Mouse (Mus musculus) limb, embryonic 14.5 days (tissue): ENCODE measurements around the gene Ephb2. TPM values are rescaled to one million over a fixed set of nuclear protein-coding genes. Genes with fewer than 3 reads are reported as not detected.

Experiments used
- ATAC-seq: fragments of 200-750 bp; cut with Nextera tagmentation; 2 replicates; pipeline ENCODE4 v1.8.0; 2017; ENCODE audit warnings: low read depth, moderate number of reproducible peaks, moderate TSS enrichment; ENCODE audit not compliant: low FRiP score
- DNase-seq: peaks from one replicate; pipeline ENCODE4 v3.0.0-alpha.2; 2015; ENCODE audit warnings: low spot score
- H3K27ac ChIP-seq: fragments of 300-500 bp; sonication (generic); replicated peaks from 2 replicates; pipeline ENCODE4 v1.5.1; 2014; ENCODE audit warnings: low read depth, mild to moderate bottlenecking, low read length, moderate library complexity, mixed read lengths
- H3K27me3 ChIP-seq: fragments of 300-500 bp; sonication (generic); 2 replicates; pipeline ENCODE4 v1.6.1; 2014; ENCODE audit warnings: low read length, mixed read lengths; ENCODE audit not compliant: control insufficient read depth, insufficient read depth
- H3K36me3 ChIP-seq: fragments of 300-500 bp; sonication (generic); 2 replicates; pipeline ENCODE4 v1.6.1; 2014; ENCODE audit warnings: mild to moderate bottlenecking, low read length, moderate library complexity, mixed read lengths; ENCODE audit not compliant: control insufficient read depth, insufficient read depth
- H3K4me1 ChIP-seq: fragments of 300-500 bp; sonication (generic); 2 replicates; pipeline ENCODE4 v1.6.1; 2014; ENCODE audit warnings: antibody characterized with exemption, low read length, mixed read lengths; ENCODE audit not compliant: control insufficient read depth, insufficient read depth
- H3K4me2 ChIP-seq: fragments of 300-500 bp; sonication (generic); replicated peaks from 2 replicates; pipeline ENCODE4 v1.6.1; 2014; ENCODE audit warnings: low read depth, mild to moderate bottlenecking, low read length, moderate library complexity; ENCODE audit not compliant: severe bottlenecking
- H3K4me3 ChIP-seq: fragments of 300-500 bp; sonication (generic); replicated peaks from 2 replicates; pipeline ENCODE4 v1.5.1; 2014; ENCODE audit warnings: low read length
- H3K9ac ChIP-seq: fragments of 300-500 bp; sonication (generic); 2 replicates; pipeline ENCODE4 v1.6.1; 2014; ENCODE audit warnings: mild to moderate bottlenecking, low read depth, low read length, moderate library complexity; ENCODE audit not compliant: severe bottlenecking
- H3K9me3 ChIP-seq: fragments of 300-500 bp; sonication (generic); 2 replicates; pipeline ENCODE4 v1.6.1; 2016; ENCODE audit warnings: low read length; ENCODE audit not compliant: control insufficient read depth
- POLR2A ChIP-seq: fragments of 200-500 bp; IDR thresholded peaks from 2 replicates; pipeline ENCODE4 v1.8.0; 2012; ENCODE audit warnings: inconsistent platforms, mild to moderate bottlenecking, moderate library complexity, borderline replicate concordance; ENCODE audit not compliant: insufficient read depth, insufficient read length; ENCODE audit errors: extremely low read depth
- WGBS: fragments of 180-500 bp; shearing (Covaris S2); extraction: QIAGEN DNeasy Blood & Tissue Kit; methylation state at CpG from one replicate; pipeline ENCODE4 v1.1.7; 2014; 5-methylcytosine and 5-hydroxymethylcytosine counted together
- polyA plus RNA-seq, 2 experiments: library from polyadenylated mRNA; depleted of rRNA in 1 of 2; stranded (reverse) in 1 of 2; unstranded in 1 of 2; fragments of >200 nt; fragmentation: Nextera tagmentation in 1 of 2; extraction: Ambion mirVana in 1 of 2; gene quantifications; 2 replicates each; pipeline versions ENCODE4 v1.2.1 to v1.2.3; 2012 to 2014

The Ephb2 gene
- polyA plus RNA-seq, 2 experiments: 17.9 to 45.2 TPM

DNA sequence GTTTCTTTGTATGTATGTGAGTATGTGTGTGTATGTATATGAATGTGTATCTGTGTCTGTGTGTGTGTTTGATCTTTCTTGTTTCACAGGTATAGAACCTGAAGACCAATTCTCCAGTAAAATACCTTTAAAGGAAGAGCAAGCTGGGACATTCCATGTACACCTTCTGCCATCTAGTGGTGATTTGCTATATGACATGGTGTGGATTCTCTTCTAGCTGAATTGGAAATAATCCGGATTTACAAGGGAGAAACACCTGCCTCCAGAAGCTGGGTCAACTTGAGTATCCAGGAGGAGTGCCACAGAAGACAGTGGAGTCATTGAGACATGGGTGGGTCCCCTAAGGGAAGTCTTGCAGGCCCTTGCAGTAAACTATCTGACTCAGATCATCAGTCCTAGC lies 214.5 kb downstream of the Ephb2 start:
- H3K27ac ChIP-seq: no peak overlapping the region
- H3K4me2 ChIP-seq: no peak overlapping the region
- H3K4me1 ChIP-seq: no peaks in the 10 kb centered on the region
- ATAC-seq (peak; percentile 44; the same call in 1 of the 2 replicates), DNase-seq (peak; percentile 81)
- H3K36me3 ChIP-seq: no peaks in the 10 kb centered on the region
- no peaks in the 10 kb centered on the region for H3K27me3 ChIP-seq
- H3K9ac ChIP-seq: no peak overlapping the region
- H3K4me3 ChIP-seq: no peak overlapping the region
- 0% methylated on average over 1 of the region's 1 CpGs for WGBS
- no peaks in the 10 kb centered on the region for H3K9me3 ChIP-seq
- TF ChIP-seq POLR2A: no peak

DNA sequence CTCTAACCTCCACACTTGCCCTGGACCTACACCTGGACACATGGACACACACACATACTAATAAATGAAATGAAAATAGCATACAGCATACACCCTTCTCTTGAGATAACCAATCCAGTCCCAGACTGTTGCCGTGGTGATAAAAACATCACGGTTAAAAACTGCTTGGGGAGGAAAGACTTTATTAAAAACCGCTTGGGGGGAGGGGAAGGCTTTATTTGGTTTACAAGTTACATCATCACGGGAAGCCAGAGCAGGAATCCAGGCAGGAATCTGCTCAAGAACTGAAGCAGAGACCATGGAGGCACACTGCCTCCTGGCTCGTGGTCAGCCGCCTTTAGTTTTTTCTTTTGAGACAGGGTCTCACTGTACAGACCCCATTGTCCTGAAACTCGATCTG lies 222.1 kb downstream of the Ephb2 start:
- no peaks in the 10 kb centered on the region for H3K27me3 ChIP-seq
- ATAC-seq (no peak), DNase-seq (no peak)
- no peaks in the 10 kb centered on the region for H3K36me3 ChIP-seq
- TF ChIP-seq POLR2A: no peak
- no peaks in the 10 kb centered on the region for H3K9me3 ChIP-seq
- H3K4me3 ChIP-seq: no peak overlapping the region
- H3K27ac ChIP-seq: no peak overlapping the region
- WGBS: 52% methylated on average over 7 of the region's 7 CpGs
- H3K4me2 ChIP-seq: no peak overlapping the region
- H3K4me1 ChIP-seq: no peaks in the 10 kb centered on the region
- H3K9ac ChIP-seq: no peak overlapping the region

DNA sequence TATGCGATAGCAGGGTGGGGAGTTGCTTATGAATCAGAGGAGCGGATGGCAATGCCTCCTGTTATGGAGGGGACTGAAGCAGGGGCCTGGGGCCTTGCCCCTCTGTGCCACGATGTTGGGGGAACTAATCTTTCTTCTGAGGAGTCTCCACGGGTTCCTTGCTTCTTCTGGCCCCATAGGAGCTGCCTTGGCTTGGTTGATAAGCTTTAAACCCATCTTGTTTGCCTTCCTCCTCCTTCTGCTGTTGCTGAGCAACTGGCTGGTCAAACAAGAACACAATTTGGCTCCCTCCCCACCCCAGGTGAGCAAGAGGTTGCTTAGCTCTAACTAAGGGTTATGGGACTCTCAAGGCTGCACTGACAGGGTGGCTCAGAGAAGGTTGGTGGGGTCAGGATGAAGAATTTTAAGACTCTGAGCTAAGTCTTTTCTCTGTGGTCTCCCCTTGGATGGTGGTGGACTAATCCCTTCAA lies 225.4 kb downstream of the Ephb2 start, which contains the start of gene Tex46:
Tex46 (plus strand) TSS at position 51 of the 470 bp plus-strand sequence.
- Histone ChIP-seq H3K4me1 (no peaks in the 10 kb centered on the region), H3K27ac (no peak within 1 kb of the TSS), H3K36me3 (no peaks in the 10 kb centered on the region), H3K4me2 (no peak within 1 kb of the TSS), H3K9ac (no peak within 1 kb of the TSS), H3K27me3 (no peaks in the 10 kb centered on the region), H3K9me3 (no peaks in the 10 kb centered on the region), H3K4me3 (no peak within 1 kb of the TSS)
- WGBS: 54% methylated on average over 4 of the region's 4 CpGs
- no peak for TF ChIP-seq POLR2A
- ATAC-seq (no peak), DNase-seq (no peak)

DNA sequence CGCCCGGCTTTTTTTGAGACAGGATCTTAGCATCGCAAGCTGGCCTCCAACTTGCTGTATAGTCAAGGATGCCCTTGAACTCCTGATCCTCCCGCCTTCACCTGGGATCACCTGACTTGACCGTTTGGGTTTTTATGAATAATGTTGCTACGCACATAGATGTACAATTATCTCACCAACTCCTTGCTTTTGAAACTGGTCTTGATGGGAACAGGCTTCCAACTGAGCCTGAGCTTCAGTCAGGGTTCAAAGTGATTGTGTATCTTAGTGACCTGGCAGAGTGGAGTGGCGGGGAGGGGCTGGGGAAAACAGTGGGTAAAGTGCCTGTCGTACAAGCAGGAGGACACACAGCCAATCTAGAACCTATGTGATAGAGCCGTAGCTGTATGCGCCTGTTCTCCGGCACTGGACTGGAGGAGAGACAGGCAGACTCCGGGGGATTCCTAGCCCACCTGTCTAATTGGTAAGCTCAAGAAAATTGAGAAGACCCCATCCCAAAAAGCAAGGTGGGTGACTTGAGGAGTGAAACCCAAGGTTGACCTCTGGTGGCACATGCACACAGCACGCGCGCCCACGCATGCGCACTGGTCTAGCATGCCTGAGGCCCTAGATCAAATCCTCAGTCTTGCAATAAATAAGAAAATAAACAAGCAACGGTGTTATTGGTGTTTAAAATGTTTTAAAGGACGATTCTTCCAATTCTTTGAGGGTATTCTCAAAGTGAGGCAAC lies 229.9 kb downstream of the Ephb2 start:
- Histone ChIP-seq H3K27ac (no peak overlapping the region), H3K36me3 (no peaks in the 10 kb centered on the region), H3K4me1 (peaks cover 4% of the 10 kb centered on the region; the same call in 1 of the 2 replicates), H3K9ac (no peak overlapping the region), H3K4me2 (no peak overlapping the region), H3K27me3 (no peaks in the 10 kb centered on the region), H3K9me3 (no peaks in the 10 kb centered on the region), H3K4me3 (no peak overlapping the region)
- 91% methylated on average over 19 of the region's 19 CpGs for WGBS
- DNase-seq (no peak), ATAC-seq (no peak)
- no peak for TF ChIP-seq POLR2A

GRCm38 (mm10) chr4:136602568-136602967 lies 233.2 kb downstream of the Ephb2 start, which contains the start of gene Kdm1a:
Kdm1a (minus strand) TSS chr4:136602723.
- Histone ChIP-seq H3K4me1 (peaks cover 10% of the 10 kb centered on the region), H3K27me3 (no peaks in the 10 kb centered on the region), H3K9me3 (no peaks in the 10 kb centered on the region), H3K4me3 (peak within 1 kb of the TSS; percentile 96), H3K4me2 (peak within 1 kb of the TSS; percentile 57), H3K9ac (peak within 1 kb of the TSS; percentile 99), H3K27ac (peak within 1 kb of the TSS; percentile 93), H3K36me3 (no peaks in the 10 kb centered on the region)
- ATAC-seq: peak; percentile 88
- peak; percentile 90 for DNase-seq
- TF ChIP-seq POLR2A: peak; percentile 91; the same call in 1 of the 2 replicates
- 0% methylated on average over 20 of the region's 45 CpGs for WGBS
